In the genomic region with DNA sequence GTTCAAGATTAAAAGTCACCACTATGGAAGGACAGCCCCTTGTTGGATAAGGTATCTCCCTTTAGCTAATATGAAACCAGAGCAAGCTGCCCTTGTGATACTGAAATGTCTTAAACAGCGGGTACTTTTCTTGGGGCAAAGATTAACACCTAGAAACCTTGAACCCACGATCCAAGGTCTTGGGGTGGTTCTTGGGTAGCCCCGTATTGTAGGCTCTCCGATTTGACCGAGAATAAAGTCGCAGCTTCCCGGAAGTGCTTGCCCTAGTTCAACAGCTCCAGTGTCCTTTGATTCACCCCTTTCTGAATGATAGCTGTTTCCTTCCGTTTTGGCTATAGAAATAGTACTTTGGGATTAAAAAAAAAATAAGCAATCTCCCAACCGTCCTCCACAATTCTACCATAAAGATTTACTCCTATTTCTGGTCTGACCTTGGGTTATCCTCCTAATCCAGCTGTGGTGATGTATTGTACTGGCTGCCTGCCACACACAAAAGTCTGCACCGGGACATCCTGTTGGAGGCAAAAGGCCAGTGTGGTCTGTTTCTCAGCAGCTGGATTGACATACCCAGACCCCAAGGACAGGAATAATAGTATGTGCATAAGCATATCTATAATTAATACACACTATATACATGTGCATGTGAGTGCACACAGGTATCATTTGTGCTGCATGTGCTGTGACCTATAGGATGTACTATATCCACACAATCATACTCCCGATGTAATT, we compare ENCODE assay signal across 12 mouse cellular contexts.
DNase-seq lines count a peak whose midpoint lies in the region; ATAC-seq and TF ChIP-seq lines count a peak whose summit lies in the region.
"Had no signal": no experiment of that assay in that cellular context is flagged by ENCODE, and none has a peak within 500 bp of the region (broad histone marks: within the 10 kb centered on the region; RNA-seq: fewer than 3 reads in every experiment).

No protein-coding gene starts in this region.

- H3K27me3 ChIP-seq in lung, embryonic 14.5 days (ENCODE audit: insufficient read depth, low read length): no peaks in the 10 kb centered on the region
- H3K27me3 ChIP-seq: liver, embryonic 15.5 days; midbrain, embryonic 13.5 days; neural tube, embryonic 13.5 days had no signal

- TF ChIP-seq CTCF in lung, embryonic 14.5 days (IDR thresholded peaks at IDR 0.05; ENCODE audit: low read depth): no peak

- intact Hi-C loops in heart, postnatal 14 days (cut with DNase I): no loop called here
- intact Hi-C loops in left cerebral cortex, postnatal 25 days (cut with DNase I): no loop called here

- H3K9me3 ChIP-seq in lung, embryonic 14.5 days (ENCODE audit: low read depth, low read length): no peaks in the 10 kb centered on the region
- H3K9me3 ChIP-seq: liver, embryonic 15.5 days; midbrain, embryonic 13.5 days; neural tube, embryonic 13.5 days had no signal

- H3K4me3 ChIP-seq in lung, embryonic 14.5 days (ENCODE audit: low read depth, low read length): no peak overlapping the region
- H3K4me3 ChIP-seq: liver, embryonic 15.5 days; midbrain, embryonic 13.5 days; neural tube, embryonic 13.5 days had no signal

- H3K4me1 ChIP-seq in lung, embryonic 14.5 days (ENCODE audit: insufficient read depth): no peaks in the 10 kb centered on the region
- H3K4me1 ChIP-seq: liver, embryonic 15.5 days; midbrain, embryonic 13.5 days; neural tube, embryonic 13.5 days had no signal

- H3K4me2 ChIP-seq in lung, embryonic 14.5 days: no peak overlapping the region
- H3K4me2 ChIP-seq: liver, embryonic 15.5 days; midbrain, embryonic 13.5 days; neural tube, embryonic 13.5 days had no signal

- 59% methylated on average over 11 of the region's 11 CpGs for WGBS in lung, embryonic 14.5 days

- H3K36me3 ChIP-seq in lung, embryonic 14.5 days (ENCODE audit: insufficient read depth): no peaks in the 10 kb centered on the region
- H3K36me3 ChIP-seq: liver, embryonic 15.5 days; midbrain, embryonic 13.5 days; neural tube, embryonic 13.5 days had no signal

- H3K27ac ChIP-seq in lung, embryonic 14.5 days (ENCODE audit: low read depth): peak overlapping the region; percentile 5; the same call in 1 of the 2 replicates
- H3K27ac ChIP-seq: liver, embryonic 15.5 days; midbrain, embryonic 13.5 days; neural tube, embryonic 13.5 days had no signal

- no peak overlapping the region for H3K9ac ChIP-seq in lung, embryonic 14.5 days
- H3K9ac ChIP-seq: liver, embryonic 15.5 days; midbrain, embryonic 13.5 days; neural tube, embryonic 13.5 days had no signal

- ATAC-seq in lung, embryonic 14.5 days (ENCODE audit: insufficient read depth): peak; percentile 52; the same call in 1 of the 2 replicates
- ATAC-seq: inflammation-experienced regulatory T-cells, adult 6 months; midbrain, embryonic 13.5 days had no signal

- DNase-seq in lung, embryonic 14.5 days: peak; percentile 69
- no peak for DNase-seq in lung, postnatal 36 days
- DNase-seq in adrenal gland, postnatal 14 days: peak; percentile 61
- peak; percentile 10 to 32 for DNase-seq in heart, postnatal 14 days
- DNase-seq in kidney, postnatal 14 days: peak; percentile 79
- no peak for DNase-seq in left cerebral cortex, adult 11 months (ENCODE audit: low spot score)
- no peak for DNase-seq in left cerebral cortex, postnatal 25 days (ENCODE audit: low spot score in 2 of 2)
- DNase-seq: cerebellum, adult 11 months had no signal

Comparison
In these comparisons a context has a peak if more than half of its experiments do, and no peak if none do; other contexts are left out.
1. DNase-seq: peak in lung, embryonic 14.5 days (single experiment), adrenal gland, postnatal 14 days (single experiment), heart, postnatal 14 days (2 of 2) and kidney, postnatal 14 days (single experiment); none in lung, postnatal 36 days (single experiment), left cerebral cortex, adult 11 months (single experiment) and left cerebral cortex, postnatal 25 days (0 of 2).